Mouse (Mus musculus) thymus, adult 2 months (tissue): ENCODE results near the gene Zbtb17. TPM values are rescaled to one million over a fixed set of nuclear protein-coding genes. Genes with fewer than 3 reads are reported as not detected.

ENCODE experiments used
- DNase-seq: peaks from one replicate; pipeline ENCODE4 v3.0.0; 2021
- H3K27ac ChIP-seq: fragments of 200-500 bp; 2 replicates; pipeline ENCODE4 v1.5.1; 2012; ENCODE audit warnings: low read length, control low read depth; ENCODE audit not compliant: control insufficient read depth, insufficient read depth
- H3K27me3 ChIP-seq: fragments of 200-500 bp; 2 replicates; pipeline ENCODE4 v1.6.1; 2012; ENCODE audit warnings: mild to moderate bottlenecking, low read length, moderate library complexity, mixed read lengths; ENCODE audit not compliant: control insufficient read depth, insufficient read depth
- H3K36me3 ChIP-seq: fragments of 200-500 bp; 2 replicates; pipeline ENCODE4 v1.6.1; 2012; ENCODE audit warnings: mild to moderate bottlenecking, low read length, moderate library complexity; ENCODE audit not compliant: control insufficient read depth, insufficient read depth
- H3K4me1 ChIP-seq: fragments of 200-500 bp; replicated peaks from 2 replicates; pipeline ENCODE4 v1.6.1; 2012; ENCODE audit warnings: low read length; ENCODE audit not compliant: control insufficient read depth, insufficient read depth
- H3K4me3 ChIP-seq: fragments of 200-500 bp; 2 replicates; pipeline ENCODE4 v1.5.1; 2012; ENCODE audit warnings: mild to moderate bottlenecking, low read length, control low read depth, moderate library complexity; ENCODE audit not compliant: control insufficient read depth, insufficient read depth
- CTCF ChIP-seq: fragments of 200-500 bp; IDR thresholded peaks from 2 replicates; pipeline ENCODE4 v1.5.1; 2012; ENCODE audit warnings: mild to moderate bottlenecking, control low read depth, low read length, moderate library complexity, borderline replicate concordance; ENCODE audit not compliant: control insufficient read depth, poor library complexity, insufficient read depth; ENCODE audit errors: extremely low read depth
- POLR2A ChIP-seq: fragments of 200-500 bp; IDR thresholded peaks from 2 replicates; pipeline ENCODE4 v1.6.1; 2012; ENCODE audit warnings: mild to moderate bottlenecking, low read length, control low read depth, moderate library complexity; ENCODE audit not compliant: control insufficient read depth, poor library complexity, insufficient read depth; ENCODE audit errors: extremely low read depth
- WGBS: fragments of 180-500 bp; shearing (Covaris S2); methylation state at CpG from one replicate; pipeline ENCODE4 v1.1.7; 2018; 5-methylcytosine and 5-hydroxymethylcytosine counted together
- polyA plus RNA-seq: library from polyadenylated mRNA; depleted of rRNA; stranded (reverse); fragments of >200 nt; gene quantifications from 2 replicates; pipeline ENCODE4 v1.2.3, GENCODE M21; 2012

Gene Zbtb17
- polyA plus RNA-seq, 1 experiment: 98.6 TPM

DNA sequence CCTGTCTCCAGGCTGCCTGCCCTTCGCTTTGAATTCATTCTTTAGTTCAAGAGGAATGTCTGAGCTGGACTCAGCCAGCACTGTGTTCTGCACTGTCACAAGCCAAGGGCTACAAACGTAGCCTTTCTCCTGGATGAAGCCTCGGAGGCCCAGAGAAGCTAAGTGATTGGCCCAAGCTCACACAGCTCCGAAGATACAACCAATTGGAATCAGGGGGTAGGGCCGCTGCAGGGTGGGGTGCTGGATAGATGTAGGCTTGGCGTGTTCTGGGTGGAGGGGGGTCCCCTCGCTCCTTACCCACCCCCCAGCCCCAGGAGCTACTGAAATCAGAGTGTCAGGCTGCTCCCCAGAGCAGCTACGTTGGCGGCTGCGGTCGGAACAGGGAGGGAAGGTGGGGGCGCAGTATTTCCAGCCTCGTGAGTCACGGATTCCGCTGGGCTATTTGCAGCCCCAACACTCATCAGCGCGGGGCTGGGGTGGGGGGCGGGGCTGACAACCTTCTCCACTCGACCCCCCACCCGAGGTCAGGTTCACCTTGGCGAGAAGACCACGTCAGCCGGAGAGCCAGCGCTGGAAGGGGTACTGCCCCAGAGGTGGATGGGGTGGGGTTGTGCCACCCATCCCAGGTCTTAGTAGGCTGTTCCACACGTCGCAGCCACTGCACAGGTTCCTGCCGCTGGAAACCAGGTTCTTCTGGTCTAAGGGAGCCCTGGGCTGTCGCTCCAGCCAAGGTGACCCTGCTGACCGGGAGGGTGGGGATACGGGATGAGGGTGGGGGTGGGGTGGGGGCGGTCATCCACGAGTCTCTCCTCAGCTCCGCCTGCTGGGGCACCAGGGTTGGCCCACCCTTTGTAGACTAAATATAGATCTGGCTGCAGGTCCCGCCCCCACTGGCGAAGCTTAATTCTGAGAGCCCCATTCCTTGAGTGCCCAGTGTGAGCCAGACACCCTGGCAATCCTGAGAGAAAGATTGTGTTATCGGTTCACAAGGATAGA, 18.7 kb upstream of the Zbtb17 start:
- TF ChIP-seq CTCF (no peak), POLR2A (no peak)
- H3K27ac ChIP-seq: no peak overlapping the region
- WGBS: 10% methylated on average over 36 of the region's 36 CpGs
- no peaks in the 10 kb centered on the region for H3K27me3 ChIP-seq
- H3K4me3 ChIP-seq: peak overlapping the region; percentile 24; the same call in 1 of the 2 replicates
- H3K4me1 ChIP-seq: peaks cover 12% of the 10 kb centered on the region
- no peaks in the 10 kb centered on the region for H3K36me3 ChIP-seq
- DNase-seq: peak; percentile 36

DNA sequence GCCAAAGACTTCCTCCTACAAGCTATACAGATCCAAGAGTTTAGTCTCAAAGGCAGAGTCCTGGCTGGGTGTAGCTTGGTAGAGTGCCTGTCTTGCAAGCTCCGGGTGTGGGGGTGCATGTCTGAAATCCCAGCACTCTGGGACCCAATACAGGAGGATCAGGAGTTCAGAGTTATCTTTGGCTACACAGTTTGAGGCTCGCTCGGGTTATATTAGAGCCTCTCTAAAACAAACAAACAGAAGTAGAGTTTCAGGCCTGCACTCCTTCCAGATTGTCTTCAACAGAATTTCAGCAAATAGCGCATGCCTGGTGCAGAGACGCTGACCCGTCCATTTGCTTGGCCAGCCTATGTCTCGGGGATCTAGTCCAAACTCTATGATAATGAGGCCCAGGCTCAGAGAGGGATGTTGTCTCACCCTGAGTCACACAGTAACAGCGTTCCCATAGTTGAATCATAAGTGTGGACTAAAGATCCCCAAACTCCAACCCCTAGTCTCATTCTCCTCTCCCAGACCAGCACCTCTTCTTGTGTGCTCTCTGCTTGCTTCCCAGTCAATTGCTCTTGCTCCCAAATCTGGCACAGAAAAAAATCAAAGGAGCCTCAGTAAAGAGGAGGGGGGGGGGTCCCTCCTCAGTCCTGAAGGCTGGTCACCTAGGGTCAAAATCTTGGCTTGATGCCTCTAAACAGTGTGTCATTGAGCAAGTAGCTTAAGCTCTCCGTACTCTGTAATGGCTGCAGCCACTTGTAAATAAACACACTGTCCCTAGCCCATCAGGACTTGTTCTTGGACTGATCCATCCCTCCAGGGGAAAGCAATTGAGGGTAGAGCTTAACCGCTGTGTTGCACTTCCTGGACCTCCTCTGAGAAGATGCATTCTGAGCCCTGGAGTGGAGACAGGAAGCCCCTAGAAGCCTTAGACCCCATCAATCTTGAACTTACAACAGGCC, 17.4 kb upstream of the Zbtb17 start:
- Histone ChIP-seq H3K4me3 (no peak overlapping the region), H3K4me1 (peaks cover 15% of the 10 kb centered on the region), H3K36me3 (no peaks in the 10 kb centered on the region), H3K27me3 (no peaks in the 10 kb centered on the region), H3K27ac (no peak overlapping the region)
- TF ChIP-seq CTCF (no peak), POLR2A (no peak)
- WGBS: 92% methylated on average over 10 of the region's 10 CpGs
- no peak for DNase-seq

DNA sequence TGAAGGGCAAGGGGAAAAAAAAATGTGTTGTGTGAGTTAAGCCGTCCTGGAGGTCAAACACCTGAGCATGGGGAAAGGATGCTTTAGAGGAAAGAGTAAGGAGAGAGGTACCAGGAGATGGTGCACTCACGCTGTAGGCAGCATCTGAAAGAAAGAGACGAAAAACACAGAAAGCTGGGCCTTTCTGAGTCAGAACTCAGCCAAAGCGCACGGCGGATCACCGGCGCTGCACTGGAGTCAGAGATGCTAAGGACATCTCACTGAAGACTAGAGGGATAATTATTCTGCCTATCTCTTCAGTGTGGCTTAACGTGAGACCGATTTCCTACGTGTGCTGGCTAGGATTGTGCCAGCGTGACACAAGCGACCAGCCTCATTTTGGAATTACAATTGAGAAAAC, 16.5 kb upstream of the Zbtb17 start:
- H3K27ac ChIP-seq: no peak overlapping the region
- DNase-seq: no peak
- no peak for TF ChIP-seq CTCF
- no peak for TF ChIP-seq POLR2A
- H3K4me1 ChIP-seq: peaks cover 15% of the 10 kb centered on the region
- H3K4me3 ChIP-seq: no peak overlapping the region
- 95% methylated on average over 13 of the region's 13 CpGs for WGBS
- H3K27me3 ChIP-seq: no peaks in the 10 kb centered on the region
- H3K36me3 ChIP-seq: no peaks in the 10 kb centered on the region

DNA sequence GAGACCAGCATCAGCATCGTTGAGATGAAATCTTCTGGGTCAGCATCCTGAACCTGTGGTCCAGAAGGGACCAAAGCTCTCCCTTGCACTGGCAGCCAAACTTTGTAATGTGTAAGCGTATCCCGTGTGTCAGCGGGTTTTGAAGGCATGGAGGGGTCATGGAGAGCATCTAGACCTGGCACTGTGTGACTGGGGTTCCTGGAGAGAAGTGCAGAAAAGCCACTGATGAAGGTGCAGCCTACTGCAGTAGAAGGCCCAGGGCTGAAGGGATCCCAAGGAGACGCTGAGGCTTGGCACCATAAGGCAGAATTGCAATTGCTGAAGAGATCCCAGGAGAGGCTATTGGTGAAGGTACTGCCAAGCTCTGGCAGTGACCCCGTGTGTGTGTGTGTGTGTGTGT, 15.1 kb upstream of the Zbtb17 start:
- H3K27me3 ChIP-seq: no peaks in the 10 kb centered on the region

DNA sequence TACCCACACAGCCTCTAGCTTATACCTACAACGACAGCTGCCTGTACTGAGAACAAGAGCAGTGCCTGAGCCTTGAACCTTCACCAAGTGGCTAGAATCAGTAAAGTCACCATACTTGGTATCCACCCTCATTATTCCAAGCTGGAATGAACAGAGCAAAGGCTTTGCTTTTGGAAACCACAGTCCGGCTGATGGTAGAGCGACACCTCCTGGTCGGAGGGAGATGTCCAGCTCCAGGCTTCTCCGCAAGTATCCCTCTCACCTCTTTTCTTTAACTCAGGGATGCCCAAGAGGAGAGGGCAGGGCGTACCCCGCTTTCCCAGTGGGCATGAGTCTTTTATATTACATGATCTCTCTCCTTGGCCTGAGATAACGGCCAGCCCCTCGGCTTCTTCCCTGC, 14.6 kb upstream of the Zbtb17 start:
- H3K4me3 ChIP-seq: no peak overlapping the region
- H3K36me3 ChIP-seq: no peaks in the 10 kb centered on the region
- H3K4me1 ChIP-seq: peaks cover 14% of the 10 kb centered on the region
- no peak overlapping the region for H3K27ac ChIP-seq
- DNase-seq: no peak
- H3K27me3 ChIP-seq: no peaks in the 10 kb centered on the region
- WGBS: 71% methylated on average over 9 of the region's 9 CpGs
- TF ChIP-seq CTCF (no peak), POLR2A (no peak)

More for the DNA sequence above, 15.1 kb upstream of the Zbtb17 start:
- no peaks in the 10 kb centered on the region for H3K36me3 ChIP-seq
- H3K4me3 ChIP-seq: no peak overlapping the region
- H3K4me1 ChIP-seq: peaks cover 15% of the 10 kb centered on the region
- no peak for TF ChIP-seq POLR2A
- no peak for TF ChIP-seq CTCF
- H3K27ac ChIP-seq: no peak overlapping the region
- DNase-seq: no peak
- 81% methylated on average over 6 of the region's 6 CpGs for WGBS

DNA sequence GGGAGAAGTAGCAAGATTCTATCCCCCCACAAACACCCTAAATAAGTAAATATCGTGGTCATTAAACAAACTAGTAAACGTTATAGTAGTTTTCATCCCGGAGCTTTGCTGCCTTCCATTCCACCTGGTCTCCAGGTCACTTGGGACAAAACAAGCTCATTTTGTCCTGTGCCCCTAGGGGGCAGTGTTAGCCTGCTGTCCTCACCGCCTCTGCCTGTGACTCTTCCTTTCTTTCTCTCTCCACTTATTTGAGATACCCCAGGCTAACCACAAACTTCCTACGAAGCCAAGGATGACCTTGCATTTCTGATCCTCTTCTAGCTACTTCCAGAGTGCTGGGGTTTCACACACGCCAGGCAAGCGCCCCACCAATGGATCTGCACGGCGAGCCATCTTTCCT, 13.5 kb upstream of the Zbtb17 start:
- Histone ChIP-seq H3K27ac (no peak overlapping the region), H3K4me1 (0 out of 2 replicates have a peak, but pooled peaks cover 6% of the 10 kb centered on the region), H3K27me3 (no peaks in the 10 kb centered on the region), H3K4me3 (no peak overlapping the region), H3K36me3 (no peaks in the 10 kb centered on the region)
- peak; percentile 78 for DNase-seq
- TF ChIP-seq POLR2A (no peak), CTCF (peak; percentile 52; the same call in 1 of the 2 replicates)
- 16% methylated on average over 9 of the region's 9 CpGs for WGBS
